Comparison of ENCODE assay signal across 8 mouse cellular contexts in genomic region chr13:34642941-34643875, GRCm38 (mm10). TPM values are rescaled to one million over a fixed set of nuclear protein-coding genes. Genes with fewer than 3 reads are reported as not detected.
A peak's percentile ranks its signal among the peaks of the same experiment; 100 is the strongest.
DNase-seq lines count a peak whose midpoint lies in the region; ATAC-seq and TF ChIP-seq lines count a peak whose summit lies in the region.

No protein-coding gene starts in this region.

- no peaks in the 10 kb centered on the region for H3K9me3 ChIP-seq in lung, embryonic 14.5 days (ENCODE audit: low read depth, low read length)

- WGBS in lung, embryonic 14.5 days = 26% methylated on average over 7 of the region's 7 CpGs

- H3K9ac ChIP-seq in lung, embryonic 14.5 days = no peak overlapping the region

- TF ChIP-seq CTCF in embryonic fibroblast, embryonic 13.5 days (IDR thresholded peaks at IDR 0.05; ENCODE audit: borderline replicate concordance, insufficient read depth, low read length) = peak; percentile 14; the same call in 1 of the 2 replicates
- peak; percentile 96 for TF ChIP-seq CTCF in lung, embryonic 14.5 days (IDR thresholded peaks at IDR 0.05; ENCODE audit: low read depth)

- no peaks in the 10 kb centered on the region for H3K27me3 ChIP-seq in lung, embryonic 14.5 days (ENCODE audit: insufficient read depth, low read length)

- peak; percentile 24 for DNase-seq in ovary, postnatal 10 days (ENCODE audit: low spot score)
- no peak for DNase-seq in ovary, adult 18-20 months (ENCODE audit: low spot score)
- peak; percentile 76 for DNase-seq in adrenal gland, postnatal 14 days
- DNase-seq in kidney, postnatal 10 days = peak; percentile 82
- DNase-seq in lung, embryonic 14.5 days = peak; percentile 93
- DNase-seq in right cerebral cortex, adult 2 months (ENCODE audit: low spot score in 2 of 2) = peak; percentile 76 to 80
- no peak for DNase-seq in T-cell, adult 2 months (ENCODE audit: low spot score)

- H3K4me2 ChIP-seq in lung, embryonic 14.5 days = no peak overlapping the region

- H3K4me3 ChIP-seq in embryonic fibroblast, embryonic 13.5 days (ENCODE audit: insufficient read depth, low read length) = no peak overlapping the region
- no peak overlapping the region for H3K4me3 ChIP-seq in lung, embryonic 14.5 days (ENCODE audit: low read depth, low read length)

- no peak for ATAC-seq in lung, embryonic 14.5 days (ENCODE audit: insufficient read depth)

- no peak overlapping the region for H3K27ac ChIP-seq in embryonic fibroblast, embryonic 13.5 days (ENCODE audit: insufficient read depth, low read length)
- H3K27ac ChIP-seq in lung, embryonic 14.5 days (ENCODE audit: low read depth) = no peak overlapping the region

- TF ChIP-seq POLR2A in embryonic fibroblast, embryonic 13.5 days (IDR thresholded peaks at IDR 0.05; ENCODE audit: low read depth, low read length) = no peak

- H3K4me1 ChIP-seq in embryonic fibroblast, embryonic 13.5 days (ENCODE audit: control insufficient read depth, insufficient read depth, low read length) = peaks cover 15% of the 10 kb centered on the region
- H3K4me1 ChIP-seq in lung, embryonic 14.5 days (ENCODE audit: insufficient read depth) = peaks cover 7% of the 10 kb centered on the region; the same call in 1 of the 2 replicates

- no peaks in the 10 kb centered on the region for H3K36me3 ChIP-seq in lung, embryonic 14.5 days (ENCODE audit: insufficient read depth)

RNA-seq across cellular contexts. Expression of gene Pxdc1, which starts 10.1 kb away (rescaled TPM):
- 8.8 and 13.1 TPM in 2 replicates for total RNA-seq in adrenal gland, postnatal 14 days (2021)
- polyA plus RNA-seq in embryonic fibroblast, embryonic 13.5 days (2011; ENCODE audit: insufficient read length, low read depth, missing spikeins) = 22.0 and 23.0 TPM in 2 replicates
- 4.9 and 7.9 TPM in 2 replicates for polyA plus RNA-seq in lung, embryonic 14.5 days (2014; fragmentation: Nextera tagmentation; extraction: Ambion mirVana)

Comparison
In these comparisons a context has a peak if more than half of its experiments do, and no peak if none do; other contexts are left out.
1. DNase-seq: peak in ovary, postnatal 10 days (single experiment), adrenal gland, postnatal 14 days (single experiment), kidney, postnatal 10 days (single experiment), lung, embryonic 14.5 days (single experiment) and right cerebral cortex, adult 2 months (2 of 2); none in ovary, adult 18-20 months (single experiment) and T-cell, adult 2 months (single experiment).